Mouse (Mus musculus): Measurements from ENCODE around the gene Ttc16.

DNA sequence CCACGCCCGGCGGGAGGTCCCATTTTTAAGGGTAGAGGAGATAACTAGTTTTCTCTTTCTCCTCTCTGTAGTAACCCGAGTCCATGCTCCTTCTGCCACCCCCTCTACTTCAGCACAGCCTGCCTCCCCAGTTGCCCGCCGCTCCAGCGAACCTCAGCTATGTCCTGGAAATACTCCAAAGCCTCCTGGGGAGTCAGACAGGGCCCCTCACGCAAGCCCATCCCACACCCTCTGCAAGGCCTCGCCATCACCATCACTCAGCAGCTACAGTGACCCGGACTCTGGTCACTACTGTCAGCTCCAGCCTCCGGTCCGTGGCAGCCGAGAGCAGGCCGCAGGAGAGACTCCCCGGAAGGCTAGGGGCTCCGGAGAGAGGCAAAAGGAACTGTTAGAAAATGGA, 26.4 kb downstream of the Ttc16 start:
- TF ChIP-seq CTCF (IDR thresholded peaks at IDR 0.05; ENCODE audit: control insufficient read depth, insufficient read depth, insufficient replicate concordance, low read depth, low read length) (no peak), POLR2A (IDR thresholded peaks at IDR 0.05; ENCODE audit: control insufficient read depth, low read depth, low read length) (no peak)

All from testis, adult 2 months (tissue).